Mouse (Mus musculus): ENCODE data around the gene Gramd1b.

DNA sequence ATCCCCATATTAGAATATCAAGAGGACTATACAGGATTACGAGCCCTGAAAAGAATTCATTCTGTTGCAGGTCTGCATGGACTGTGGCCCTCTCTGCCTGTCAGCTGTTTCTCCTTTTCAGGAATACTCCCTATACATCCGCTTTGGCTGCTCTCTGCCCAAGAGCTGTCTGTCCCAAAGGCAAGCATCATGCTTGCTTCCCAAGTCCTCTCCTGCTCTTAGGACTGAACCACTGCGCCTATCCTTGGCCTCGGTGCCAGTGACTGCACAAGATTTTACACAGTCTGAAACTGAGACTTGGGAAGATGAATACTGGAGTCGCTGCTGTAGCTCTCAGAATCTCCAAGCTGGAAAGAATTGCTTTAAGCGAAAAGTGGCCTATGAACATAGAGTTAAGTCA is 68.8 kb downstream of the Gramd1b start:
- TF ChIP-seq POLR2A (IDR thresholded peaks at IDR 0.05; ENCODE audit: borderline replicate concordance, low read depth, low read length) (no peak), CTCF (IDR thresholded peaks at IDR 0.05; ENCODE audit: low read depth, low read length) (no peak)

Data from bone marrow macrophage, adult 2 months (primary cell).